ENCODE assay signal across 8 mouse cellular contexts in the genomic region with DNA sequence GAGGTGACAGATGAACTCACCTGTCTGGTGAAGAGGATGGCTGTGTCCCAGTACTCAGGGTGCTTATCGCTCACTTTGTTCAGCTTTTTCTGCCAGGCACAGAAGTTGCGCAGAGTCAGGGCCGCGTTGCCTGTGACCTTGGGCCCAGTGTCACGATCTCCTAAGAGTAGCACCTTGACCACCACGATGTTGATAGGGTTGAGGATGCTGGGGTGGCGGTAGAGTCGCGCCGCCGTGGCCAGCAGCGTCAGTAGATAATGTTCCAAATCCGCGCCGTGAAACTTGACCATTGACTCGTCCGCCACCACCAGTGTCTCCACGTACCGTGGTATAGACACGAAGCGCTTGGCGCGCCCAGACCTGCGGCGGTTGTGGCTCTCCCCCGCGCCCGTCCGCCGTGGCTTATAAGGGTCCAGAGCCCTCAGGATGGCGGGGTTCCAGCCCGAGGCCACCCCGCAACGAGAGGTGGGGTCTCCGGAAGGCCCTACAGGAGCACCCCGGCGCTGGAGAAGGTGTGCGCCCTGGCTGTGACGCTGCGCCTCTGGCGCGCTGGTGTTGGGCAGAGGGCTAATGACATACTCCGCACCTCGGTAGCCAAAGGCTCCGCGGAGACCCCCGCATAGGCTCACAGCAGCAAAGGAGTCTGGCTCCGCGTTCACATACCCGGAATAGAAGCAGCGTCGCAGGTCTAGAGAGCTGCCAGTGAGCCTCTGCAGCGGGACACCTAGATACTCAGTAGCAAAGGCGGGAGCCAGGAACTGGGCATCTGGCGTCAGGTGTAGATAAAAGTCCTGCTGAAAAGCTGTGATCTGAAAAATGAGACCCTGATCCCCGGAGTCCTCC. TPM values are rescaled to one million over a fixed set of nuclear protein-coding genes. Genes with fewer than 3 reads are reported as not detected.
DNase-seq lines count a peak whose midpoint lies in the region; ATAC-seq lines count a peak whose summit lies in the region.

No protein-coding gene starts in this region.

- whole genome bisulfite sequencing in heart, embryonic 15.5 days = 3% methylated on average over 56 of the region's 56 CpGs
- 4% methylated on average over 56 of the region's 56 CpGs for WGBS in liver, embryonic 15.5 days (ENCODE audit: insufficient replicate concordance)

- H3K9ac ChIP-seq in heart, embryonic 15.5 days = peak overlapping the region; percentile 70
- H3K9ac ChIP-seq in liver, embryonic 15.5 days = no peak overlapping the region

- peaks cover 29% of the 10 kb centered on the region for H3K27me3 ChIP-seq in heart, embryonic 15.5 days
- H3K27me3 ChIP-seq in liver, embryonic 15.5 days = peaks cover 37% of the 10 kb centered on the region

- no peaks in the 10 kb centered on the region for H3K9me3 ChIP-seq in heart, embryonic 15.5 days (replicated peaks)
- H3K9me3 ChIP-seq in liver, embryonic 15.5 days (replicated peaks) = no peaks in the 10 kb centered on the region

- H3K4me3 ChIP-seq in heart, embryonic 15.5 days = peak overlapping the region; percentile 68
- H3K4me3 ChIP-seq in liver, embryonic 15.5 days (replicated peaks) = peak overlapping the region; percentile 34

- DNase-seq in embryo, embryonic 10.5 days (ENCODE audit: low spot score) = peak; percentile 44
- DNase-seq in embryo, embryonic 10 days (ENCODE audit: low spot score) = no peak
- peak; percentile 45 for DNase-seq in ZHBTc4 (ENCODE audit: low read depth, low spot score)
- no peak for DNase-seq in left cerebral cortex, postnatal 14 days (ENCODE audit: low spot score in 2 of 2)
- no peak for DNase-seq in thymus, postnatal 25 days
- no peak for DNase-seq in frontal cortex, postnatal 14 days (ENCODE audit: low spot score in 2 of 2)

- H3K4me2 ChIP-seq in heart, embryonic 15.5 days = peak overlapping the region; percentile 98
- peak overlapping the region; percentile 60 for H3K4me2 ChIP-seq in liver, embryonic 15.5 days

- peaks cover 34% of the 10 kb centered on the region for H3K4me1 ChIP-seq in heart, embryonic 15.5 days (replicated peaks)
- 0 out of 2 replicates have a peak, but pooled peaks cover 3% of the 10 kb centered on the region for H3K4me1 ChIP-seq in liver, embryonic 15.5 days (replicated peaks)

- no peaks in the 10 kb centered on the region for H3K36me3 ChIP-seq in heart, embryonic 15.5 days
- H3K36me3 ChIP-seq in liver, embryonic 15.5 days (replicated peaks) = no peaks in the 10 kb centered on the region

- peak overlapping the region; percentile 53; the same call in 1 of the 2 replicates for H3K27ac ChIP-seq in heart, embryonic 15.5 days
- no peak overlapping the region for H3K27ac ChIP-seq in liver, embryonic 15.5 days (replicated peaks)

- intact Hi-C loops in left cerebral cortex, postnatal 14 days (cut with DNase I) = no loop called here

- no peak for ATAC-seq in heart, embryonic 15.5 days (replicated peaks; ENCODE audit: insufficient number of reproducible peaks, insufficient read depth, low FRiP score, low read depth)
- ATAC-seq in liver, embryonic 15.5 days (ENCODE audit: insufficient read depth) = no peak

RNA-seq across cellular contexts. Expression of a gene that starts 0.8 kb away (rescaled TPM):
- 5.1 and 8.5 TPM in 2 replicates for polyA plus RNA-seq in heart, embryonic 15.5 days (2015; fragmentation: Nextera tagmentation; extraction: Ambion mirVana)
- polyA plus RNA-seq in liver, embryonic 15.5 days (2015; fragmentation: Nextera tagmentation; extraction: Ambion mirVana) = 0.60 and 0.79 TPM in 2 replicates
- total RNA-seq in left cerebral cortex, postnatal 14 days (2021) = 10 to 100 TPM; 10.1 TPM

RNA-seq across cellular contexts. Expression of a gene that starts 20.9 kb away (rescaled TPM):
- 9.7 and 11.2 TPM in 2 replicates for polyA plus RNA-seq in heart, embryonic 15.5 days (2015; fragmentation: Nextera tagmentation; extraction: Ambion mirVana)
- 0.13 and 0.15 TPM in 2 replicates for polyA plus RNA-seq in liver, embryonic 15.5 days (2015; fragmentation: Nextera tagmentation; extraction: Ambion mirVana)
- total RNA-seq in left cerebral cortex, postnatal 14 days (2021) = 1 to 10 TPM; 9.4 to 9.5 TPM

Comparison
In these comparisons a context has a peak if more than half of its experiments do, and no peak if none do; other contexts are left out.
1. DNase-seq: peak in embryo, embryonic 10.5 days (single experiment) and ZHBTc4 (single experiment); none in embryo, embryonic 10 days (single experiment), left cerebral cortex, postnatal 14 days (0 of 2), thymus, postnatal 25 days (single experiment) and frontal cortex, postnatal 14 days (0 of 2).